Comparison of ENCODE assay signal across 35 mouse cellular contexts in the genomic region with DNA sequence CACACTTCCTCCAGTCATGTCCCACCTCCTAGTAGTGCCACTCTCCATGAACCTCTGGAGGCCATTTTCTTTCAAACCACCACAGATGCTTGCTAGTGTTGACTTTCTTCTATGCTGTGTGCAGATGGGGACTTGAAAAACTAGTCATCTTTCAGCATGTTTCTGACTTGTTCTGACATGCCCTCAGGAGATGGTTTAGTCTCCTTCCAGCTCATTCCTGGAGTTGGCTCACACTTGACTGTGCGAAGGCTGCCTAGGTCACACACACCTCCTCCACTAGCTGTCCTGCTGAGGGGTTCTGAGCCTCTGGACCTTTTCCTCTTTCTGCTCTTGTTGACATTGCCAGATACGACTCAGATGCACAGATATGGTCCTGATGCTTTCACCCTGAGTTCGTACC.
"Had no signal": no experiment of that assay in that cellular context is flagged by ENCODE, and none has a peak within 500 bp of the region (broad histone marks: within the 10 kb centered on the region; RNA-seq: fewer than 3 reads in every experiment).

No protein-coding gene starts in this region.

- H3K4me3 ChIP-seq: heart, embryonic 12.5 days; heart, embryonic 13.5 days; heart, embryonic 15.5 days; hindbrain, embryonic 10.5 days; hindbrain, embryonic 12.5 days; hindbrain, embryonic 13.5 days; hindbrain, embryonic 15.5 days; intestine, embryonic 15.5 days; kidney, embryonic 15.5 days; layer of hippocampus, adult 2 months; left cerebral cortex, adult 2 months had no signal

- H3K36me3 ChIP-seq: heart, embryonic 12.5 days; heart, embryonic 13.5 days; heart, embryonic 15.5 days; hindbrain, embryonic 10.5 days; hindbrain, embryonic 12.5 days; hindbrain, embryonic 13.5 days; hindbrain, embryonic 15.5 days; intestine, embryonic 15.5 days; kidney, embryonic 15.5 days had no signal

- DNase-seq: heart, postnatal 10 days; heart, postnatal 14 days; heart, postnatal 36 days; heart, postnatal 4 days; kidney, adult 11 months; kidney, adult 18-20 months; kidney, adult 2 months; kidney, adult 8-10 months; kidney, adult 9 months; kidney, postnatal 10 days; kidney, postnatal 14 days; kidney, postnatal 25 days; kidney, postnatal 36 days; kidney, postnatal 4 days; layer of hippocampus, adult 9-11 months; layer of hippocampus, postnatal 36 days had no signal

- H3K4me2 ChIP-seq: heart, embryonic 11.5 days; heart, embryonic 12.5 days; heart, embryonic 13.5 days; heart, embryonic 15.5 days; hindbrain, embryonic 12.5 days; hindbrain, embryonic 13.5 days; hindbrain, embryonic 14.5 days; hindbrain, embryonic 15.5 days; intestine, embryonic 15.5 days; kidney, embryonic 15.5 days had no signal

- H3K27me3 ChIP-seq: heart, embryonic 12.5 days; heart, embryonic 13.5 days; heart, embryonic 15.5 days; hindbrain, embryonic 12.5 days; hindbrain, embryonic 15.5 days; intestine, embryonic 15.5 days; kidney, embryonic 15.5 days had no signal

- H3K4me1 ChIP-seq: heart, embryonic 12.5 days; heart, embryonic 15.5 days; hindbrain, embryonic 12.5 days; hindbrain, embryonic 13.5 days; hindbrain, embryonic 15.5 days; intestine, embryonic 15.5 days; kidney, embryonic 15.5 days had no signal

- ATAC-seq: hindbrain, embryonic 16.5 days; hindbrain, postnatal 0 days; inflammation-experienced regulatory T-cells, adult 6 months; intestine, embryonic 15.5 days; intestine, embryonic 16.5 days; intestine, postnatal 0 days had no signal

- H3K9ac ChIP-seq: heart, embryonic 12.5 days; heart, embryonic 13.5 days; heart, embryonic 15.5 days; hindbrain, embryonic 12.5 days; hindbrain, embryonic 13.5 days; hindbrain, embryonic 14.5 days; hindbrain, embryonic 15.5 days; intestine, embryonic 15.5 days; kidney, embryonic 15.5 days had no signal

- H3K27ac ChIP-seq: heart, embryonic 13.5 days; heart, embryonic 15.5 days; hindbrain, embryonic 10.5 days; hindbrain, embryonic 12.5 days; hindbrain, embryonic 13.5 days; hindbrain, embryonic 14.5 days; hindbrain, embryonic 15.5 days; hindbrain, postnatal 0 days; intestine, embryonic 15.5 days; kidney, embryonic 15.5 days; kidney, postnatal 0 days; layer of hippocampus, adult 2 months; left cerebral cortex, adult 2 months had no signal

- H3K9me3 ChIP-seq: heart, embryonic 12.5 days; heart, embryonic 13.5 days; heart, embryonic 15.5 days; hindbrain, embryonic 10.5 days; hindbrain, embryonic 12.5 days; hindbrain, embryonic 13.5 days; hindbrain, embryonic 15.5 days; intestine, embryonic 15.5 days; kidney, embryonic 15.5 days had no signal
